Mouse (Mus musculus) embryonic facial prominence, embryonic 15.5 days (tissue): ENCODE measurements around the gene Dnaaf5. TPM values are rescaled to one million over a fixed set of nuclear protein-coding genes. Genes with fewer than 3 reads are reported as not detected.

Experiments used
- ATAC-seq: fragments of 200-750 bp; cut with Nextera tagmentation; 2 replicates; pipeline ENCODE4 v1.8.0; 2017; ENCODE audit warnings: low read depth, moderate TSS enrichment; ENCODE audit not compliant: insufficient number of reproducible peaks, low FRiP score, low TSS enrichment
- H3K27ac ChIP-seq: fragments of 300-500 bp; sonication (generic); replicated peaks from 2 replicates; pipeline ENCODE4 v1.5.1; 2015; ENCODE audit warnings: mild to moderate bottlenecking, inconsistent platforms
- H3K27me3 ChIP-seq: fragments of 300-500 bp; sonication (generic); 2 replicates; pipeline ENCODE4 v1.6.1; 2015; ENCODE audit warnings: inconsistent platforms
- H3K36me3 ChIP-seq: fragments of 300-500 bp; sonication (generic); 2 replicates; pipeline ENCODE4 v1.6.1; 2015; ENCODE audit warnings: mild to moderate bottlenecking, inconsistent platforms
- H3K4me1 ChIP-seq: fragments of 300-500 bp; sonication (generic); 2 replicates; pipeline ENCODE4 v1.6.1; 2015; ENCODE audit warnings: inconsistent platforms
- H3K4me2 ChIP-seq: fragments of 300-500 bp; sonication (generic); replicated peaks from 2 replicates; pipeline ENCODE4 v1.6.1; 2015; ENCODE audit warnings: mild to moderate bottlenecking, inconsistent platforms
- H3K4me3 ChIP-seq: fragments of 300-500 bp; sonication (generic); replicated peaks from 2 replicates; pipeline ENCODE4 v1.5.1; 2015; ENCODE audit warnings: mild to moderate bottlenecking, inconsistent platforms
- H3K9ac ChIP-seq: fragments of 300-500 bp; sonication (generic); 2 replicates; pipeline ENCODE4 v1.6.1; 2015; ENCODE audit warnings: inconsistent platforms
- H3K9me3 ChIP-seq: fragments of 300-500 bp; sonication (generic); replicated peaks from 2 replicates; pipeline ENCODE4 v1.6.1; 2016; ENCODE audit warnings: inconsistent platforms
- WGBS: fragments of 180-500 bp; shearing (Covaris S2); methylation state at CpG from one replicate; pipeline ENCODE4 v1.1.7; 2015; 5-methylcytosine and 5-hydroxymethylcytosine counted together
- polyA plus RNA-seq: library from polyadenylated mRNA; unstranded; fragments of >200 nt; fragmentation: Nextera tagmentation; extraction: Ambion mirVana; gene quantifications from 2 replicates; pipeline ENCODE4 v1.2.1, GENCODE M21; 2015

Dnaaf5 gene
- polyA plus RNA-seq, 1 experiment from 2014 or later: 12.7 TPM

DNA sequence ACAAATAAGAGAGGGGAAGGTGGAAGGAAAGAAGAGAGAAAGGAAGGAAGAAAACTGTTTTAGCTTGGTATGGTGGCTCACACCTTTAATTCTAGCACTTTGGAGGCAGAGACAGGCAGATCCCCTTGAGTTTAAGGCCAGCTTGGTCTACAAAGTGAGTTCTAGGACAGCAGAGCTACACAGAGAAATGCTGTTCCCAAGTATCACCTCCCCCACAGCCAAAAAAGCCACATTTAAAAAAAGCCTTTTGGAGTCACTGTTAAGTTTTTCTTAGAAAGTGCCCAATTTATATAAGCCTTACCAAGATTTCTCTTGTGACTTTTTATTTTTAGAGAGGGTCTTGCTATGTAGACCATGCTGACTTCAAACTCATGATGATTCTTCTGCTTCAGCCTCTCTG, 64.3 kb downstream of the Dnaaf5 start:
- Histone ChIP-seq H3K4me1 (no peaks in the 10 kb centered on the region), H3K27me3 (no peaks in the 10 kb centered on the region), H3K27ac (no peak overlapping the region), H3K9me3 (no peaks in the 10 kb centered on the region), H3K9ac (no peak overlapping the region), H3K36me3 (peaks cover 39% of the 10 kb centered on the region), H3K4me2 (no peak overlapping the region), H3K4me3 (no peak overlapping the region)
- ATAC-seq: no peak

DNA sequence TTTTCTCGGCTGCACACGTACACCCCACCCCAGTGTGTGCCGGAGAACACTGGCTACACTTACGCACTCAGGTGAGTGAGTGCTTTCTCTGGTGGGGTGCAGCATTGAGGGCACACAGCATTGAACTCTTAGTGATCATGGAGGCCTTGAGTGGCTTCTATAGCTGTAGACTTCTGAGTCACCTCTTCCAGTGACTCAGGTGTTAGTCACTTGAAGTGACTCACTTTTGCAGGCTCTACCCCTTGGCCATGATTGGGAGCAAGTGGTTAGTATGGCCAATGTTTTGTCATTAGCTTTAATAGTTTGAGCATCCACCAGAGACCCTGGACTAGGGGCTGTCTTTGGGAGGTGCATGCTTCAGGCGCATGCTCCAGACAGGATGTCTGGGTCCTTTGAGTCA, 65.2 kb downstream of the Dnaaf5 start:
- Histone ChIP-seq H3K4me3 (no peak overlapping the region), H3K4me2 (no peak overlapping the region), H3K4me1 (no peaks in the 10 kb centered on the region), H3K36me3 (peaks cover 35% of the 10 kb centered on the region), H3K27me3 (no peaks in the 10 kb centered on the region), H3K9ac (no peak overlapping the region), H3K27ac (no peak overlapping the region), H3K9me3 (no peaks in the 10 kb centered on the region)
- ATAC-seq: no peak
- 96% methylated on average over 5 of the region's 5 CpGs for WGBS

DNA sequence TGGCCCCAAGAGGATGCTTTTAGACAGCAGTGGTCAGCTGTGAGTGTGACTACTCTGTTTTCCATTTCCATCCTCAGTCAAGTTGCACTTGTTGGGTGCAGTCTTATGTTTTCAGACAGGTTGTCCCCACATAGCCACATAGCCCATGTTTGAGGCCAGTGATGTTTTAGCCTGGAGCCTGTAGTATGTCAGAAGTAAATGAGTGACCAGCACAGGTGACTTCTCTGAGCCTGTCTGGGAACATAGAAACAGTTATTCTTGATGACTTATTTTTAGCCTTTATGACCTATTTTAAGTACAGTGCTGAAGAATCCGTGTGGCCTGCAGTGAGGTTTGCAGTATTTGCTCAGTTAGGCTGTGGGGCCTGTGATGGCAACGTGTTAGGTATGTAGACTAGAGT, 66.1 kb downstream of the Dnaaf5 start:
- WGBS: 84% methylated on average over 2 of the region's 2 CpGs
- H3K9me3 ChIP-seq: no peaks in the 10 kb centered on the region
- no peak overlapping the region for H3K9ac ChIP-seq
- no peak overlapping the region for H3K4me3 ChIP-seq
- no peak for ATAC-seq
- H3K4me2 ChIP-seq: no peak overlapping the region
- H3K27ac ChIP-seq: no peak overlapping the region
- peaks cover 35% of the 10 kb centered on the region for H3K36me3 ChIP-seq
- no peaks in the 10 kb centered on the region for H3K27me3 ChIP-seq
- H3K4me1 ChIP-seq: no peaks in the 10 kb centered on the region

DNA sequence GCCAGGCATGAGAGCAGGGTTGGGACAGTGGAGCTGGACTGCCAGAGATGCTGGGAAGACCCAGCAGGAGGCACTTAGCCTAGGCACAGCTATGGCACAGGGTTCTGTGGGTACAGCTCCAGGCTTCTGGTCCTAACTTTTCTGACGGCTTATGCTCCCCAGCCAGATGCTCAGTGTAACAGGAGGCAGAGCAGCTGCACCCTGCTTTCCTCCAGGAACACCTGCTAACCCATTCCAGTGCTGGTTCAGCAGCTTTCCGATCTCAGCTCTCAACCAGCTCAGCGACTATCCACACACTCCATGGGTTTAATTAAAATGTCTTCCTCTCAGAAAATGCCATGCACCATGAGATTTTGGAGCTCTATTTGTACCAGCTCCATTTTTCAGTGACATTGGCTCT, 66.8 kb downstream of the Dnaaf5 start:
- H3K9me3 ChIP-seq: no peaks in the 10 kb centered on the region
- no peaks in the 10 kb centered on the region for H3K27me3 ChIP-seq
- no peak overlapping the region for H3K27ac ChIP-seq
- 79% methylated on average over 3 of the region's 3 CpGs for WGBS
- ATAC-seq: no peak
- no peak overlapping the region for H3K9ac ChIP-seq
- peaks cover 40% of the 10 kb centered on the region for H3K36me3 ChIP-seq
- H3K4me1 ChIP-seq: no peaks in the 10 kb centered on the region
- no peak overlapping the region for H3K4me3 ChIP-seq
- no peak overlapping the region for H3K4me2 ChIP-seq

DNA sequence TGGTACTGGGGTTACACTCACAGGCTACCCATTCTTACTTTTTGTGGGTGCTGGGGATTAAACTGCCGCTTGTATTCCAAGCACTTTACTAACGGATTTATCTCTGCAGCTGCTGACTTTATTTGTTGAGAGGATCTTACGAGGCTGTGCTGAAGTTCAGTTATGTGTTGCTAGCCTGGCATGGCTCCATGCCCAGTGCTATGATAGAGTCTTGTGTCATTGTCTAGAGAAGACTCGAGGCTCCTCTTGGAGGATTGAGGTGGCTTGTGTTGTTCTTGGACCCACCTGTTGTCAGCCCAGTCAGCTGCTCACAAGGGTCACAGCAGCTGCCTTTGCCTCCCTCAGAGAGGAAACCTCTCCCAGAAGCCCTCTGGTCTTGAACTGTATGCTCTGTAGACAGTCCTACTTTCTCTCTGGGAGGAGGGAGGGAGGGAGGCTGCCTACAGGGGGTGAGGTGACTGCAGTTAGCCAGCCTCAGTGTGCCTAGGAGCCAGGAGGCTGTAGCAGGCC, 70.0 kb downstream of the Dnaaf5 start:
- H3K36me3 ChIP-seq: peaks cover 68% of the 10 kb centered on the region
- ATAC-seq: no peak; the same call in 1 of the 2 replicates
- WGBS: 84% methylated on average over 4 of the region's 4 CpGs

DNA sequence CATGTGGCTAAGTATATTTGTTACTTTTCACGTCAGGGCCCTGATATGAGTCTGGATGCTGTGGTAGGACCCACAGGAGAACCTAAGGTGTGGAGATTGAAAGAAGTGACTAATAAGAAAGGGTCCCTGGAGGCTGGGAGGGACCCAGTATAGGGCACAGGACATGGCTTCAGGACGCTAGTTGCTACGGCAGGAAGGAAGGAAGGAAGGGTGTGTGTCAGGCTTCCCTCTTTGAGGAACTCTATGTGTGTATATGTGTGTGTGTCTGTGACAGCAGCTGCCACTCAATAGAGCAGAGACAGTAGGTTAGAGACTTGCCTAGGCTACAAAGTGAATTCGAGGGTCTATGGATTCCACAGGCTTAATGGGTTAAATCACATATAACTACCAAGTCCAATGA, 70.6 kb downstream of the Dnaaf5 start:
- no peak overlapping the region for H3K4me2 ChIP-seq
- ATAC-seq: no peak
- no peaks in the 10 kb centered on the region for H3K9me3 ChIP-seq
- WGBS: 81% methylated on average over 4 of the region's 4 CpGs
- H3K27me3 ChIP-seq: no peaks in the 10 kb centered on the region
- H3K9ac ChIP-seq: no peak overlapping the region
- H3K36me3 ChIP-seq: peaks cover 68% of the 10 kb centered on the region
- H3K27ac ChIP-seq: no peak overlapping the region
- H3K4me1 ChIP-seq: no peaks in the 10 kb centered on the region
- H3K4me3 ChIP-seq: no peak overlapping the region

More for the DNA sequence above, 70.0 kb downstream of the Dnaaf5 start:
- no peaks in the 10 kb centered on the region for H3K27me3 ChIP-seq
- no peak overlapping the region for H3K4me3 ChIP-seq
- no peak overlapping the region for H3K4me2 ChIP-seq
- H3K27ac ChIP-seq: no peak overlapping the region
- H3K9ac ChIP-seq: no peak overlapping the region
- H3K4me1 ChIP-seq: no peaks in the 10 kb centered on the region
- no peaks in the 10 kb centered on the region for H3K9me3 ChIP-seq

DNA sequence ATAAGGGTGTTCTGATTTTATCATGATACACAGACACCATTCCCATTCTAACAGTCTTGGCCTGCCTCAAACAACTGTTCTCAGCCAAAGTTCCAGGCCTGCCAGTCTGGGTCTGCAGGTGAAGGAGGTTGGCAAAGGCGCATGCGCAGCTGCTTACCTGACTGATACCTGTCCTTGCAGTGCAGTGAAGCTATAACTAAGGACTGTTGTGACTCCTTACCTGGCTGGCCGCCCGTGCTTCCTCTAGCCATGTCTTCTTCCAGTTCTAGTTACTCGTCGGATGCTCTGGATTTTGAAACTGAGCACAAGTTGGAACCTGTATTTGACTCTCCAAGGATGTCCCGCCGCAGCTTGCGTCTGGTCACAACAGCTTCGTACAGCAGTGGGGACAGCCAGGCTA, 73.3 kb downstream of the Dnaaf5 start:
- Histone ChIP-seq H3K9ac (no peak overlapping the region), H3K4me2 (no peak overlapping the region), H3K4me1 (no peaks in the 10 kb centered on the region), H3K27ac (no peak overlapping the region), H3K27me3 (no peaks in the 10 kb centered on the region), H3K9me3 (no peaks in the 10 kb centered on the region), H3K4me3 (no peak overlapping the region), H3K36me3 (peaks cover 80% of the 10 kb centered on the region)
- no peak for ATAC-seq
- WGBS: 90% methylated on average over 10 of the region's 10 CpGs

DNA sequence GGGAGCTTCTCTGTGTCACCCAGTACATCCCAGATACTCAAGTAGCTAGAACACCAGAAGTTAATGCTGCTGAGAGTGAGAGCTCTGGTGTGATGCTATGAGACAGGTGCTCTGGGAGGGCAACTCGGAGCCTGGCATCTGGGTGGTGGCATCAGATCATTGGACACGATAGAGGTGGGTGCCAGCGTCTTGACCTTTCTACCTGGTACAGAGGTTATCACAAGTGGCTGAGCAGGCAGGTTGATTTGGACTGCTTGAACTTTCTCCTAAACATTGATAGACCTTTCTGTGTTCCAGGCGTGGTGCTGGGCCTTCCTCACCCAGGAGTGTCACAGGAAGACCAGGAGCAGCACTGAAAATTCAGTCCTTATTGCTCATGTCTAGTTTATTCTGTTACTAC, 77.2 kb downstream of the Dnaaf5 start:
- Histone ChIP-seq H3K9ac (no peak overlapping the region), H3K36me3 (peaks cover 91% of the 10 kb centered on the region), H3K4me2 (no peak overlapping the region), H3K27ac (no peak overlapping the region), H3K4me3 (no peak overlapping the region), H3K9me3 (no peaks in the 10 kb centered on the region), H3K27me3 (no peaks in the 10 kb centered on the region), H3K4me1 (no peaks in the 10 kb centered on the region)
- 96% methylated on average over 4 of the region's 4 CpGs for WGBS
- no peak for ATAC-seq

- 92% methylated on average over 2 of the region's 2 CpGs for WGBS
- Histone ChIP-seq H3K36me3 (peaks cover 90% of the 10 kb centered on the region), H3K27me3 (no peaks in the 10 kb centered on the region), H3K4me3 (no peak overlapping the region), H3K9me3 (no peaks in the 10 kb centered on the region), H3K27ac (no peak overlapping the region), H3K9ac (no peak overlapping the region), H3K4me1 (no peaks in the 10 kb centered on the region), H3K4me2 (no peak overlapping the region)
- ATAC-seq: no peak
Observed at GRCm38 (mm10) chr5:139227645-139228044, 77.6 kb downstream of the Dnaaf5 start.

- H3K27ac ChIP-seq: no peak overlapping the region
- 94% methylated on average over 3 of the region's 3 CpGs for WGBS
- no peak overlapping the region for H3K4me3 ChIP-seq
- no peak for ATAC-seq
- no peaks in the 10 kb centered on the region for H3K4me1 ChIP-seq
- H3K9me3 ChIP-seq: no peaks in the 10 kb centered on the region
- no peaks in the 10 kb centered on the region for H3K27me3 ChIP-seq
- H3K9ac ChIP-seq: no peak overlapping the region
- H3K4me2 ChIP-seq: no peak overlapping the region
- H3K36me3 ChIP-seq: peaks cover 90% of the 10 kb centered on the region
Observed at GRCm38 (mm10) chr5:139228318-139228717, 78.3 kb downstream of the Dnaaf5 start.

- H3K4me3 ChIP-seq: no peak overlapping the region
- H3K4me2 ChIP-seq: no peak overlapping the region
- no peak overlapping the region for H3K27ac ChIP-seq
- H3K27me3 ChIP-seq: no peaks in the 10 kb centered on the region
- H3K4me1 ChIP-seq: no peaks in the 10 kb centered on the region
- no peaks in the 10 kb centered on the region for H3K9me3 ChIP-seq
- 91% methylated on average over 3 of the region's 3 CpGs for WGBS
- H3K36me3 ChIP-seq: peaks cover 91% of the 10 kb centered on the region
- ATAC-seq: no peak
- H3K9ac ChIP-seq: no peak overlapping the region
Observed at GRCm38 (mm10) chr5:139229716-139230115, 79.7 kb downstream of the Dnaaf5 start.

DNA sequence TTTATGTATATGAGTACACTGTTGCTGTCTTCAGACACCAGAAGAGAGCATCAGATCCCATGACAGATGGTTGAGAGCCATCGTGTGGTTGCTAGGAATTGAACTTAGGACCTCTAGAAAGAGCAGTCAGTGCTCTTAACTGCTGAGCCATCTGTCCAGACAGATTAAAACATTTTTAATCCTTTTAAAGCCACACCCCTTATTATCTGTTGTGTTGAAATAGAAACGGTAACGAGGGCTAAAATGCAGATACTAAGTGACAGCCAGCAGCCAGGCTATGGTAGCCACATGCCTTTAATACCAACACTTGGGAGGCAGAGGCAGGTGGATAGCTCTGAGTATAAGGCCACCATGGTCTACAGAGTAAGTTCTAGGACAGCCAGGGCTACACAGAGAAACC, 82.1 kb downstream of the Dnaaf5 start:
- WGBS: 78% methylated on average over 3 of the region's 3 CpGs
- H3K27ac ChIP-seq: no peak overlapping the region
- no peak overlapping the region for H3K9ac ChIP-seq
- H3K9me3 ChIP-seq: no peaks in the 10 kb centered on the region
- peaks cover 89% of the 10 kb centered on the region for H3K36me3 ChIP-seq
- H3K27me3 ChIP-seq: no peaks in the 10 kb centered on the region
- no peak overlapping the region for H3K4me3 ChIP-seq
- ATAC-seq: no peak
- no peaks in the 10 kb centered on the region for H3K4me1 ChIP-seq
- H3K4me2 ChIP-seq: no peak overlapping the region
